11 mouse cellular contexts compared by ENCODE assay signal in the genomic region with DNA sequence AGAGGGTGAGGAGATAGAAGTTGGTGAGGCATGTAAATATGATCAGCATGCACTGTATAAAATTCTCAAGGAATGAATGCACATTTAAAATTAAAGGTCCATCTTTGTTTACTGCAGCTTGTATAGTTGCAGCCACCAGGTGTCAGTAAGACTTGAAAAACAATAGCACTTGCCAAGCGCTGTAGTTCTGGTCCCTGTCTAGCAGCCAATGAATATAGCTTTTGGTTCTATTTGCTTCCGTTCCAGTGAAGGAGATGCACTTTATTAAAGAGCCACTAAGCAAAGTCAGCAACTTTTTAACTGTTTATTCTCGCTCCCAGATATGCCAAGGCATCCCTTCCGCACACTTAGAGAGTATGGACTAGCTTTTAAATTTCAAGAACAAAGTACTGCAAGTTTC.
A peak's percentile ranks its signal among the peaks of the same experiment; 100 is the strongest.
DNase-seq lines count a peak whose midpoint lies in the region; ATAC-seq and TF ChIP-seq lines count a peak whose summit lies in the region.
"Had no signal": no experiment of that assay in that cellular context is flagged by ENCODE, and none has a peak within 500 bp of the region (broad histone marks: within the 10 kb centered on the region; RNA-seq: fewer than 3 reads in every experiment).

No protein-coding gene starts in this region.

- no peak overlapping the region for H3K4me3 ChIP-seq in intestine, postnatal 0 days (ENCODE audit: low read depth, low read length)
- H3K4me3 ChIP-seq in intestine, embryonic 15.5 days (replicated peaks) = no peak overlapping the region
- H3K4me3 ChIP-seq in midbrain, postnatal 0 days (ENCODE audit: low read depth, low read length) = no peak overlapping the region
- no peak overlapping the region for H3K4me3 ChIP-seq in midbrain, embryonic 10.5 days
- H3K4me3 ChIP-seq in limb, embryonic 10.5 days = no peak overlapping the region
- H3K4me3 ChIP-seq: embryonic facial prominence, embryonic 13.5 days; gastrocnemius, adult 2 months; neural tube, embryonic 15.5 days had no signal

- peak; percentile 31; the same call in 1 of the 2 replicates for TF ChIP-seq CTCF in intestine, postnatal 0 days (IDR thresholded peaks at IDR 0.05; ENCODE audit: low read depth)
- peak; percentile 69 for TF ChIP-seq CTCF in midbrain, postnatal 0 days (IDR thresholded peaks at IDR 0.05)

- no peak for ATAC-seq in intestine, postnatal 0 days
- ATAC-seq in intestine, embryonic 15.5 days = no peak
- ATAC-seq in midbrain, postnatal 0 days (ENCODE audit: low FRiP score) = no peak

- WGBS in intestine, postnatal 0 days = 61% methylated on average over 4 of the region's 4 CpGs
- 68% methylated on average over 4 of the region's 4 CpGs for WGBS in intestine, embryonic 15.5 days
- 57% methylated on average over 4 of the region's 4 CpGs for WGBS in midbrain, postnatal 0 days
- WGBS in midbrain, embryonic 10.5 days = 76% methylated on average over 4 of the region's 4 CpGs
- WGBS in limb, embryonic 10.5 days = 64% methylated on average over 4 of the region's 4 CpGs

- no peak overlapping the region for H3K27ac ChIP-seq in intestine, postnatal 0 days (ENCODE audit: low read depth, low read length)
- H3K27ac ChIP-seq in intestine, embryonic 15.5 days = no peak overlapping the region
- no peak overlapping the region for H3K27ac ChIP-seq in midbrain, postnatal 0 days (ENCODE audit: low read depth, low read length)
- no peak overlapping the region for H3K27ac ChIP-seq in midbrain, embryonic 10.5 days (replicated peaks)
- no peak overlapping the region for H3K27ac ChIP-seq in limb, embryonic 10.5 days
- H3K27ac ChIP-seq: embryonic facial prominence, embryonic 13.5 days; gastrocnemius, adult 2 months; neural tube, embryonic 15.5 days had no signal

- no peaks in the 10 kb centered on the region for H3K36me3 ChIP-seq in intestine, postnatal 0 days (ENCODE audit: control insufficient read depth, insufficient read depth)
- H3K36me3 ChIP-seq in intestine, embryonic 15.5 days = no peaks in the 10 kb centered on the region
- no peaks in the 10 kb centered on the region for H3K36me3 ChIP-seq in midbrain, postnatal 0 days (ENCODE audit: insufficient read depth, low read length)
- no peaks in the 10 kb centered on the region for H3K36me3 ChIP-seq in midbrain, embryonic 10.5 days
- H3K36me3 ChIP-seq in limb, embryonic 10.5 days = no peaks in the 10 kb centered on the region
- H3K36me3 ChIP-seq: embryonic facial prominence, embryonic 13.5 days; neural tube, embryonic 15.5 days had no signal

- DNase-seq in midbrain, postnatal 0 days (ENCODE audit: low spot score) = peak; percentile 80
- DNase-seq in midbrain, embryonic 10.5 days (ENCODE audit: low spot score) = no peak
- DNase-seq in cerebellum, adult 18-20 months = peak; percentile 28 to 32
- DNase-seq in spleen, postnatal 14 days (ENCODE audit: low spot score in 2 of 2) = no peak
- DNase-seq in limb, embryonic 10.5 days (ENCODE audit: low spot score) = no peak
- DNase-seq: adrenal gland, postnatal 36 days; gastrocnemius, adult 2 months had no signal

- H3K9ac ChIP-seq in intestine, postnatal 0 days (ENCODE audit: low read depth, low read length) = no peak overlapping the region
- H3K9ac ChIP-seq in intestine, embryonic 15.5 days = no peak overlapping the region
- H3K9ac ChIP-seq in midbrain, postnatal 0 days (replicated peaks; ENCODE audit: low read length, poor library complexity, severe bottlenecking) = no peak overlapping the region
- H3K9ac ChIP-seq: embryonic facial prominence, embryonic 13.5 days; neural tube, embryonic 15.5 days had no signal

- no peaks in the 10 kb centered on the region for H3K4me1 ChIP-seq in intestine, postnatal 0 days (replicated peaks; ENCODE audit: control insufficient read depth, insufficient read depth, low read length)
- no peaks in the 10 kb centered on the region for H3K4me1 ChIP-seq in intestine, embryonic 15.5 days (replicated peaks)
- H3K4me1 ChIP-seq in midbrain, postnatal 0 days (ENCODE audit: insufficient read depth, low read length) = no peaks in the 10 kb centered on the region
- H3K4me1 ChIP-seq in midbrain, embryonic 10.5 days = no peaks in the 10 kb centered on the region
- no peaks in the 10 kb centered on the region for H3K4me1 ChIP-seq in limb, embryonic 10.5 days
- H3K4me1 ChIP-seq: embryonic facial prominence, embryonic 13.5 days; neural tube, embryonic 15.5 days had no signal

- no peak overlapping the region for H3K4me2 ChIP-seq in intestine, postnatal 0 days (replicated peaks; ENCODE audit: low read depth)
- no peak overlapping the region for H3K4me2 ChIP-seq in intestine, embryonic 15.5 days (replicated peaks)
- no peak overlapping the region for H3K4me2 ChIP-seq in midbrain, postnatal 0 days (ENCODE audit: low read depth, low read length, poor library complexity, severe bottlenecking)
- H3K4me2 ChIP-seq: embryonic facial prominence, embryonic 13.5 days; neural tube, embryonic 15.5 days had no signal

- no peaks in the 10 kb centered on the region for H3K27me3 ChIP-seq in intestine, postnatal 0 days (replicated peaks; ENCODE audit: control insufficient read depth, insufficient read depth, low read length)
- no peaks in the 10 kb centered on the region for H3K27me3 ChIP-seq in intestine, embryonic 15.5 days (replicated peaks)
- H3K27me3 ChIP-seq in midbrain, postnatal 0 days (ENCODE audit: insufficient read depth, low read length) = no peaks in the 10 kb centered on the region
- no peaks in the 10 kb centered on the region for H3K27me3 ChIP-seq in midbrain, embryonic 10.5 days (ENCODE audit: low read depth, poor library complexity, severe bottlenecking)
- H3K27me3 ChIP-seq in limb, embryonic 10.5 days (ENCODE audit: low read depth, poor library complexity, severe bottlenecking) = no peaks in the 10 kb centered on the region
- H3K27me3 ChIP-seq: embryonic facial prominence, embryonic 13.5 days; neural tube, embryonic 15.5 days had no signal

- H3K9me3 ChIP-seq in intestine, postnatal 0 days (ENCODE audit: control insufficient read depth) = no peaks in the 10 kb centered on the region
- no peaks in the 10 kb centered on the region for H3K9me3 ChIP-seq in intestine, embryonic 15.5 days
- H3K9me3 ChIP-seq in midbrain, postnatal 0 days (ENCODE audit: low read length) = no peaks in the 10 kb centered on the region
- no peaks in the 10 kb centered on the region for H3K9me3 ChIP-seq in midbrain, embryonic 10.5 days (replicated peaks)
- no peaks in the 10 kb centered on the region for H3K9me3 ChIP-seq in limb, embryonic 10.5 days (replicated peaks)
- H3K9me3 ChIP-seq: embryonic facial prominence, embryonic 13.5 days; neural tube, embryonic 15.5 days had no signal

Comparison
In these comparisons a context has a peak if more than half of its experiments do, and no peak if none do; other contexts are left out.
1. DNase-seq: peak in midbrain, postnatal 0 days (single experiment) and cerebellum, adult 18-20 months (2 of 2); none in midbrain, embryonic 10.5 days (single experiment), spleen, postnatal 14 days (0 of 2) and limb, embryonic 10.5 days (single experiment).